Mouse (Mus musculus): ENCODE measurements around the gene Ttll6. TPM values are rescaled to one million over a fixed set of nuclear protein-coding genes. Genes with fewer than 3 reads are reported as not detected.

The Ttll6 gene
- total RNA-seq, 2 experiments from 2014 or later, result 0.22 to 0.46 TPM

DNA sequence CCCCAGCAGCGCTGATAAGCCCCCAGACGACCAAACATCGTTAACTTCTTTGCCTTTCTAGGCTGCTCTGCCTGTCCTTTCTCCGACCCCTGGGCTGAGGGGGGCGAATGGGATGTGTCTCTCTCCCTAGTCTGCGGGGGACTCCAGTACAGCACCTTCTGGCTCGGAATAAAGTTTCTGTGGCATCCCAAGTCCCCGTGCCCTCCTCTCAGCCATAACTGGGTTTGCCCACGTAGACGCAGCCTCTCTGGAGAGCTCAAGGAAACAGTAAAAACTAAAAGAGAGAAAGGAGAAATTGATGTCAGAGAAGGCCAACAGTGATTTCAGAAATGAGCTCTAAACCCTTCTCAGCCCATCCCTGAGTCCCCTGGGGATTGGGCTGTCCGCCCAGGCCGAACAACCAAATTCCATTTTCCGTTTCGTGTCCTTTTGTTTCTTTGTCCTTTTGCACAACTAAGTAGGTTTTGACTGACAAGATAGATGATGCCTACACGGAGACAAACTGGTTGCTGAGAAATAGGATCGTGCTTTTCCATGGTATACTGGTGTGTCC lies 39.8 kb downstream of the Ttll6 start:
- DNase-seq (ENCODE audit: low spot score in 2 of 2), result no peak
- Histone ChIP-seq H3K4me3 (no peak overlapping the region), H3K27ac (no peak overlapping the region)
- no peak for TF ChIP-seq CTCF (conservative IDR thresholded peaks at IDR 0.05)

DNA sequence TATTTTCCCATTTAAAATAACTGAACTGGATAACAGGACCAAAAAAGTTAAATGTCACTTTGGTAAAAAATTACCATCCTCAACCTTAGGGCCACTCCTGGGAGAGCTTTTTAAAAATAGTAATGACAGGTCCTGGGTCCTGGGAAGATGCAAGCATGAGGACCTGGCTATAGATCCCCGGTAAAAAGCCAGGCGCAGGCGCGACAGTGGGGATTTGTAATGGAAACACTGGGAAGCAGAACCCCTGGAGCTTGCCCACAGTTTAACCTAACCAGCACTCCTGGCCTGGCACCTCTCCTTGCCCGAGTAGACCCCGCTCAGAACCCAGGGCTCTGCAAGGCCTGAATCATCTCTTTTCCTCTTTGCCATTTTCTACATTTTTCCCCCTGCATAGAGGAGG lies 41.3 kb downstream of the Ttll6 start:
- no peak for TF ChIP-seq CTCF (conservative IDR thresholded peaks at IDR 0.05)
- H3K4me3 ChIP-seq, result no peak overlapping the region
- H3K27ac ChIP-seq, result no peak overlapping the region
- DNase-seq (ENCODE audit: low spot score in 2 of 2), result no peak

GRCm38 (mm10) chr11:96175511-96175910 lies 41.9 kb downstream of the Ttll6 start:
- Histone ChIP-seq H3K27ac (no peak overlapping the region), H3K4me3 (no peak overlapping the region)
- no peak for DNase-seq (ENCODE audit: low spot score in 2 of 2)
- TF ChIP-seq CTCF (conservative IDR thresholded peaks at IDR 0.05), result no peak

DNA sequence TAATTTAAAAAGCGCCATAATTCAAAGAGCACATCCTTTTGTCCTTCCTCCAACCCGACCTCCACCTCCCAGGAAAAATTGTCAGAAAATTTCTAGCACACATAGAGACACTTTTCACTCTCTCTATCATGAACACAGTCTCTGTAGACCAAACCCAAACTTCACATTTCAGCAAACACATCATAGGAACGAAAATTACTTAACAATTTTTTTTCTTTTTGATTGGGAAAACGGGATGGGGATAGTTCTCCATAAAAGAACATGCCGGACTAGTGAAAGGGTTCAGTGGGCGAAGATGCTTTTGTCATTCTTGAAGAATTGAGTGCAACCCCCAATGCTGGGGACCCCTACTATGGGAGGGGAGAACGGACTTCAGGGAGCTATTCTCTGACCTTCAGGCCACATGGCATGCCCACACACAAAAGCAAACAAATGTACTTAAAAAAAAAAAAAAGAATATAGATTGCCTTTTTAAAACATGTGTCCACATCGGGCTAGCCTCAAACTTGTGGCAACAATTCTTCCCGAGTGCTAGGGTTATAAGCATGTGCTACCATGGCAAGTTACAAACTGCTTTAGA lies 42.5 kb downstream of the Ttll6 start:
- no peak for DNase-seq (ENCODE audit: low spot score in 2 of 2)
- no peak for TF ChIP-seq CTCF (conservative IDR thresholded peaks at IDR 0.05)
- H3K27ac ChIP-seq, result no peak overlapping the region
- no peak overlapping the region for H3K4me3 ChIP-seq

GRCm38 (mm10) chr11:96176841-96177240 lies 43.3 kb downstream of the Ttll6 start:
- no peak overlapping the region for H3K4me3 ChIP-seq
- DNase-seq (ENCODE audit: low spot score in 2 of 2), result no peak
- H3K27ac ChIP-seq, result no peak overlapping the region
- no peak for TF ChIP-seq CTCF (conservative IDR thresholded peaks at IDR 0.05)

DNA sequence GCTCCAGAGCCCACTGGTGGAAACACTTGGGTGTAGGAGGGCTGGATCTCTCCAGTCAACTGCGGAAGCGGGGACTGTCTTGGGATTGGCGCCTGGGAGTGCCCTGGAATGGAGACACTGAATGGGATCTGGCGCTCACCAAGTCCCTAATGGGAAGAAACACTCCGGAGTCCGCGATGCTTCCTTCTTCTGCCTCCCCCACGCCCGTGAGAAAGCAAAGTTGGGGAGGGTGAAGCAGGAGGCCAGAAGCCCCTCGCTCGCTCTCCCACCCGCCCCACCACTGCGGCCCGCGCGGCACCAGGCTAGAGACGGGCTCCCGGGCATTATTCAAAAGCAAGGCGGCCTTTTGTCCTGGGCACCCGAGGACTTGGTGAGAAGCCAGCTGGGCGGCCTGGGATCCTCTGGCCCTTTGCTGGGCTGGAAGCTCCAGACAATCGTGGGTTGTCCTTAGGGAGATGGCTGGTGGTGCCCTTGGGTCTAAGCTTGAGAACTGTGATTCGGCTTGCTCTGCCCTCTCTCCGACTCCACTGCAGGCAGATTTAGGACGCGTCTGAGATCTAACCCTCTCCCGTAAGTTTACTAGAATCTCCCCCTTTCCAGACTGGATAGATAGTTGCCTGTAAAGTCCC lies 44.1 kb downstream of the Ttll6 start:
- DNase-seq (ENCODE audit: low spot score in 2 of 2), result no peak
- TF ChIP-seq CTCF (conservative IDR thresholded peaks at IDR 0.05), result no peak
- H3K4me3 ChIP-seq, result no peak overlapping the region
- no peak overlapping the region for H3K27ac ChIP-seq

- no peak for TF ChIP-seq CTCF (conservative IDR thresholded peaks at IDR 0.05)
- Histone ChIP-seq H3K4me3 (no peak overlapping the region), H3K27ac (no peak overlapping the region)
- DNase-seq (ENCODE audit: low spot score in 2 of 2), result no peak
Observed at GRCm38 (mm10) chr11:96178356-96178755, 44.8 kb downstream of the Ttll6 start.

DNA sequence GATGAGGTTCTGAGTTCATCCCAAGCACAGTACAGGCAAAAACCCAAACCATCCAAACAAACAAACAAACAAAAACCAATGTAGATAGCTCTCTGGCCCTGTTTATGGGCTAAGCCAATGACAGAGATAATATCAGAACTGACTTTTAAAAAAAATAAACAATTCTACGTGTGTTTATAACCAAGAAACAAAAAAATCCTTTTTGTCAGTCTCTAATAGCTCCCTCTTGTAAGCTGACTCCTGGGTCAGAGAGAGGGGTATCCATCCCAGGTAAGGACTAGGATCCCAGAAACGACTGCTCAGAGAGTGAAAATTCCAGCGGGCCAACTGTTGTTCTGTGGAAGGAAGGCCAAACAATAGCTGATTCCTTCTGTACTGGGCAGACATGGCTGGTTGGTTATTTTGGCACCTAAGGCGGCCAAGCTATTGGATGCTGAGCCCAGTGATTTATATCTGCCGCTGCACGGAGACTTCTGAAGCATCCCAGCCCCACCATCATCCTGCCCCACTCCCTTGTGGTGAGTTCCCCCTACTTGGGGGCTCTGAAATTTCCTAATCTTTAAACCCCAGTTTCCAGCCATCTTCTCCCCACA lies 45.4 kb downstream of the Ttll6 start:
- H3K27ac ChIP-seq, result no peak overlapping the region
- DNase-seq (ENCODE audit: low spot score in 2 of 2), result no peak

DNA sequence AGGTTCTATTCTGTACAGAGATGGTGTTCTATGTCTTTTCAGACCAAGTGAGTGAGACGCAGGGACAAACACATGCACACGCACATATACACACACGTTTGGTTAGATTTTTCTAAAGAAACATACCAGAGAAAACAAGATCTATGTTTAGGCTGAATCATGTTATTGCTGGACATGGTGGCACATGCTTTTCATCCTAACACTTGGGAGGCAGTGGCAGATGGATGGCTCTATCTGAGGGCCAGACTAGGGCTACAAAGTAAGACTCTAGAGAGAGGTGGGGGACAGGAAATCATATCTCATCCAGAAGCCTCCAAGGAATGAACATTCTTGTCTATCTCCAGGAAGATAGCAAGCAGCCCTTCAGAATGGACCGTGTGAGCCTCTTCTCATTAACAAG lies 47.5 kb downstream of the Ttll6 start:
- H3K27ac ChIP-seq, result no peak overlapping the region
- DNase-seq (ENCODE audit: low spot score in 2 of 2), result no peak
- no peak for TF ChIP-seq CTCF (conservative IDR thresholded peaks at IDR 0.05)
- no peak overlapping the region for H3K4me3 ChIP-seq

More for the DNA sequence above, 45.4 kb downstream of the Ttll6 start:
- H3K4me3 ChIP-seq, result no peak overlapping the region
- TF ChIP-seq CTCF (conservative IDR thresholded peaks at IDR 0.05), result no peak

GRCm38 (mm10) chr11:96184233-96184632 lies 50.6 kb downstream of the Ttll6 start:
- Histone ChIP-seq H3K27ac (no peak overlapping the region), H3K4me3 (no peak overlapping the region)
- no peak for TF ChIP-seq CTCF (conservative IDR thresholded peaks at IDR 0.05)
- no peak for DNase-seq (ENCODE audit: low spot score in 2 of 2)

- DNase-seq (ENCODE audit: low spot score in 2 of 2), result no peak
- no peak overlapping the region for H3K27ac ChIP-seq
- no peak for TF ChIP-seq CTCF (conservative IDR thresholded peaks at IDR 0.05)
- no peak overlapping the region for H3K4me3 ChIP-seq
Observed at GRCm38 (mm10) chr11:96187321-96187720, 53.7 kb downstream of the Ttll6 start.

- no peak overlapping the region for H3K27ac ChIP-seq
- no peak for DNase-seq (ENCODE audit: low spot score in 2 of 2)
- TF ChIP-seq CTCF (conservative IDR thresholded peaks at IDR 0.05), result no peak
Observed at GRCm38 (mm10) chr11:96189810-96190522, 56.4 kb downstream of the Ttll6 start.

DNA sequence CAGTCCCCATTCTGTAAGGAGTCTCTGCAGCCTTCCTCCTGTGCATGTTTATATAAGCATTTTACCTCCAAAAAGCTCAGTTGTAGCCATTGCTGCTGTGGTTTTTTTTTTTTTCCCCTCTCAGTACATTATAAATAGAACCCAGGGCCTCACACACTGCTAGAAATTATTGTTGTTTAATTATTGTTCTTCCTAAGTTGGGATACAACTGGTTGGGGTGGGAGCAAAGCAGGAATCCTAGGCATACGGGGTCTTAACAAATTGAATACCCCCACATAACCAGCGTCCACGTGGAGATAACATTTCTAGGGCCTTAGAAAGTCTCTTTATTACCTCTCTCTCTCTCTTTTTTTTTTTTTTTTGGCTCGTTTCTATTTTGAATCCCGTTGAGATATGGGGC lies 57.5 kb downstream of the Ttll6 start:
- DNase-seq (ENCODE audit: low spot score in 2 of 2), result no peak
- Histone ChIP-seq H3K27ac (no peak overlapping the region), H3K4me3 (no peak overlapping the region)
- no peak for TF ChIP-seq CTCF (conservative IDR thresholded peaks at IDR 0.05)

More at GRCm38 (mm10) chr11:96189810-96190522, 56.4 kb downstream of the Ttll6 start:
- no peak overlapping the region for H3K4me3 ChIP-seq
